7 mouse cellular contexts compared by ENCODE assay signal in the genomic region with DNA sequence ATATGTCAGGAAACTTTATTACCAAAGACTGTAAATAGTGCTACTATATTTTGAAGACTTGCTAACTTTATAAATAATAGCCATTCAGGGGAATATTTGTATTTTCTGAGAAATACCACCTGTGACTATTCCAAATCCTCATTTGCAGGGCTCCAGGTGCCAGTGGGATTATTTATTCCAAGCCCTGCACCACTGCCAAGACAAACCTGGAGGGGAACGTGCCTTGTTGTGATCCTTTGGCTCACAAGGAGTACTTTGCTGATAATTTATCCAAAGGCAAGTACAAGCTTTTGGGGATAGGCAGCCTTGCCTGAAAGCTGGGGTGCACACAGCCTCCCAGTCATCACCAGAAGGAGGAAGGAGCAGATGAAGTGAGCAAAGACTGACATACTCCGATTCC.
"Had no signal": no experiment of that assay in that cellular context is flagged by ENCODE, and none has a peak within 500 bp of the region (broad histone marks: within the 10 kb centered on the region; RNA-seq: fewer than 3 reads in every experiment).

No protein-coding gene starts in this region.

- DNase-seq: lung, adult 18-20 months; lung, embryonic 14.5 days; lung, postnatal 10 days; right cerebral cortex, postnatal 14 days; thymus, adult 2 months; thymus, postnatal 25 days; thymus, postnatal 4 days had no signal
